Mouse (Mus musculus) stomach, postnatal 0 days (tissue): ENCODE measurements around the gene Trim28.
A peak's percentile ranks its signal among the peaks of the same experiment; 100 is the strongest.

Experiments
- CTCF ChIP-seq: IDR thresholded peaks from 2 replicates; pipeline ENCODE4 v1.5.1; 2016; ENCODE audit warnings: antibody characterized with exemption, low read depth, mild to moderate bottlenecking, moderate library complexity
- EP300 ChIP-seq: optimal IDR thresholded peaks from 2 replicates; pipeline ENCODE3; 2016; ENCODE audit warnings: antibody characterized with exemption

- TF ChIP-seq EP300 (no peak), CTCF (0 out of 2 replicates have a peak, but pooled peaks have one; percentile 3)
Observed at GRCm38 (mm10) chr7:12977682-12978389, 21.1 kb upstream of the Trim28 start, which contains the start of gene Zfp446.
